Mouse (Mus musculus): ENCODE measurements around the gene Rbfox1.

Gene Rbfox1

GRCm38 (mm10) chr16:6997109-6997508 is 1112.0 kb downstream of the Rbfox1 start:
- in situ Hi-C loops (cut with MboI; ENCODE audit: low pct_unique_long_range_greater_than_20kb in 1 of 2, low sequenced_read_pairs in 2 of 2, unreplicated experiment in 1 of 2): no loop called here

- in situ Hi-C loops (cut with MboI; ENCODE audit: low pct_unique_long_range_greater_than_20kb in 1 of 2, low sequenced_read_pairs in 2 of 2, unreplicated experiment in 1 of 2): no loop called here
These were observed 1112.7 kb downstream of the Rbfox1 start for GRCm38 (mm10) chr16:6997834-6998233.

- in situ Hi-C loops (cut with MboI; ENCODE audit: low pct_unique_long_range_greater_than_20kb in 1 of 2, low sequenced_read_pairs in 2 of 2, unreplicated experiment in 1 of 2): no loop called here
These were observed 1119.4 kb downstream of the Rbfox1 start for GRCm38 (mm10) chr16:7004565-7004964.

GRCm38 (mm10) chr16:7005478-7005877 is 1120.3 kb downstream of the Rbfox1 start:
- in situ Hi-C loops (cut with MboI; ENCODE audit: low pct_unique_long_range_greater_than_20kb in 1 of 2, low sequenced_read_pairs in 2 of 2, unreplicated experiment in 1 of 2): no loop called here

- in situ Hi-C loops (cut with MboI; ENCODE audit: low pct_unique_long_range_greater_than_20kb in 1 of 2, low sequenced_read_pairs in 2 of 2, unreplicated experiment in 1 of 2): no loop called here
These were observed 1132.2 kb downstream of the Rbfox1 start for GRCm38 (mm10) chr16:7017310-7017709.

GRCm38 (mm10) chr16:7034231-7034630 is 1149.1 kb downstream of the Rbfox1 start:
- in situ Hi-C loops (cut with MboI; ENCODE audit: low pct_unique_long_range_greater_than_20kb in 1 of 2, low sequenced_read_pairs in 2 of 2, unreplicated experiment in 1 of 2): no loop called here

- in situ Hi-C loops (cut with MboI; ENCODE audit: low pct_unique_long_range_greater_than_20kb in 1 of 2, low sequenced_read_pairs in 2 of 2, unreplicated experiment in 1 of 2): no loop called here
These were observed 1151.4 kb downstream of the Rbfox1 start for GRCm38 (mm10) chr16:7036566-7036965.

GRCm38 (mm10) chr16:7036988-7037387 is 1151.8 kb downstream of the Rbfox1 start:
- in situ Hi-C loops (cut with MboI; ENCODE audit: low pct_unique_long_range_greater_than_20kb in 1 of 2, low sequenced_read_pairs in 2 of 2, unreplicated experiment in 1 of 2): no loop called here

- in situ Hi-C loops (cut with MboI; ENCODE audit: low pct_unique_long_range_greater_than_20kb in 1 of 2, low sequenced_read_pairs in 2 of 2, unreplicated experiment in 1 of 2): no loop called here
These were observed 1153.6 kb downstream of the Rbfox1 start for GRCm38 (mm10) chr16:7038639-7039260.

- in situ Hi-C loops (cut with MboI; ENCODE audit: low pct_unique_long_range_greater_than_20kb in 1 of 2, low sequenced_read_pairs in 2 of 2, unreplicated experiment in 1 of 2): loop anchor here in 1 of 2 experiments (10.0 kb wide), 1 partner anchor 235 kb away; no protein-coding TSS in a partner anchor
These were observed 1154.5 kb downstream of the Rbfox1 start for GRCm38 (mm10) chr16:7039404-7040367.

GRCm38 (mm10) chr16:7040691-7041090 is 1155.5 kb downstream of the Rbfox1 start:
- in situ Hi-C loops (cut with MboI; ENCODE audit: low pct_unique_long_range_greater_than_20kb in 1 of 2, low sequenced_read_pairs in 2 of 2, unreplicated experiment in 1 of 2): loop anchor here in 1 of 2 experiments (10.0 kb wide), 1 partner anchor 234 kb away; no protein-coding TSS in a partner anchor

GRCm38 (mm10) chr16:7047421-7047820 is 1162.3 kb downstream of the Rbfox1 start:
- in situ Hi-C loops (cut with MboI; ENCODE audit: low pct_unique_long_range_greater_than_20kb in 1 of 2, low sequenced_read_pairs in 2 of 2, unreplicated experiment in 1 of 2): loop anchor here in 1 of 2 experiments (10.0 kb wide), 1 partner anchor 227 kb away; no protein-coding TSS in a partner anchor

GRCm38 (mm10) chr16:7049162-7049971 is 1164.2 kb downstream of the Rbfox1 start:
- in situ Hi-C loops (cut with MboI; ENCODE audit: low pct_unique_long_range_greater_than_20kb in 1 of 2, low sequenced_read_pairs in 2 of 2, unreplicated experiment in 1 of 2): loop anchor here in 1 of 2 experiments (10.0 kb wide), 1 partner anchor 225 kb away; no protein-coding TSS in a partner anchor

- in situ Hi-C loops (cut with MboI; ENCODE audit: low pct_unique_long_range_greater_than_20kb in 1 of 2, low sequenced_read_pairs in 2 of 2, unreplicated experiment in 1 of 2): no loop called here
These were observed 1165.8 kb downstream of the Rbfox1 start for GRCm38 (mm10) chr16:7050945-7051344.

GRCm38 (mm10) chr16:7051991-7052390 is 1166.8 kb downstream of the Rbfox1 start:
- in situ Hi-C loops (cut with MboI; ENCODE audit: low pct_unique_long_range_greater_than_20kb in 1 of 2, low sequenced_read_pairs in 2 of 2, unreplicated experiment in 1 of 2): no loop called here

GRCm38 (mm10) chr16:7052408-7052807 is 1167.3 kb downstream of the Rbfox1 start:
- in situ Hi-C loops (cut with MboI; ENCODE audit: low pct_unique_long_range_greater_than_20kb in 1 of 2, low sequenced_read_pairs in 2 of 2, unreplicated experiment in 1 of 2): no loop called here

GRCm38 (mm10) chr16:7057789-7058188 is 1172.6 kb downstream of the Rbfox1 start:
- in situ Hi-C loops (cut with MboI; ENCODE audit: low pct_unique_long_range_greater_than_20kb in 1 of 2, low sequenced_read_pairs in 2 of 2, unreplicated experiment in 1 of 2): no loop called here

GRCm38 (mm10) chr16:7058556-7058955 is 1173.4 kb downstream of the Rbfox1 start:
- in situ Hi-C loops (cut with MboI; ENCODE audit: low pct_unique_long_range_greater_than_20kb in 1 of 2, low sequenced_read_pairs in 2 of 2, unreplicated experiment in 1 of 2): no loop called here

Data from mouse embryonic stem cell (cell line).